Mouse (Mus musculus): ENCODE data around the gene Bfsp1. TPM values are rescaled to one million over a fixed set of nuclear protein-coding genes. Genes with fewer than 3 reads are reported as not detected.

Bfsp1 gene
- total and polyA plus RNA-seq, 3 experiments: 2.7 to 3.4 TPM; not detected in 1

DNA sequence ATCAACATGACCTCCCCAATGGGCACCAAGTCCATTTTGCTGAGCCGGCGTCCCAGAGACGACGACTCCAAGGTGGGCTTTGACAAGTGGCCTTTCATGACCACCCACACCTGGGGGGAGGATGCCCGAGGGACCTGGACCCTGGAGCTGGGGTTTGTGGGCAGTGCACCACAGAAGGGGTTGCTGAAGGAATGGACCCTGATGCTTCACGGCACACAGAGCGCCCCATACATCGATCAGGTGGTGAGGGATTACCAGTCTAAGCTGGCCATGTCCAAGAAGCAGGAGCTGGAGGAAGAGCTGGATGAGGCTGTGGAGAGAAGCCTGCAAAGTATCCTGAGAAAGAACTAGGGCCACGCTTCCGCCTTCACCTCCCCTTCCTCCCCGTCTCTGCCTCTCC lies 49.5 kb downstream of the Bfsp1 start:
- Histone ChIP-seq H3K4me1 (ENCODE audit: control insufficient read depth in 1 of 2, insufficient read depth in 2 of 2, low read length in 2 of 2) (no peaks in the 10 kb centered on the region), H3K27me3 (ENCODE audit: control insufficient read depth in 1 of 2, insufficient read depth in 2 of 2, low read length in 2 of 2) (no peaks in the 10 kb centered on the region), H3K36me3 (ENCODE audit: control insufficient read depth in 1 of 2, insufficient read depth in 2 of 2, low read length in 2 of 2) (no peaks in the 10 kb centered on the region), H3K9me3 (replicated peaks; ENCODE audit: insufficient read depth, low read length) (no peaks in the 10 kb centered on the region), H3K27ac (ENCODE audit: control insufficient read depth, low read depth, low read length) (no peak overlapping the region), H3K79me2 (ENCODE audit: control insufficient read depth, insufficient read depth, low read length, poor library complexity) (no peaks in the 10 kb centered on the region), H3K4me3 (ENCODE audit: control insufficient read depth in 1 of 2, insufficient read depth in 1 of 2, low read depth in 2 of 2, low read length in 2 of 2) (no peak overlapping the region), H3K9ac (ENCODE audit: control insufficient read depth, low read depth, low read length, poor library complexity, severe bottlenecking) (no peak overlapping the region)
- no peak for DNase-seq (ENCODE audit: low read depth, low spot score)
- TF ChIP-seq NELFE (IDR thresholded peaks at IDR 0.05; ENCODE audit: low read depth, low read length) (no peak), MYB (IDR thresholded peaks at IDR 0.05; ENCODE audit: low read depth, low read length) (no peak), GABPA (IDR thresholded peaks at IDR 0.05; ENCODE audit: low read depth, low read length) (no peak), MAFK (IDR thresholded peaks at IDR 0.05; ENCODE audit: borderline replicate concordance, low read depth, low read length) (no peak), NRF1 (IDR thresholded peaks at IDR 0.05; ENCODE audit: insufficient read depth, low read depth, low read length, poor library complexity, severe bottlenecking) (no peak), ETS1 (IDR thresholded peaks at IDR 0.05; ENCODE audit: low read depth, low read length) (no peak), MEF2A (IDR thresholded peaks at IDR 0.05; ENCODE audit: extremely low read depth, insufficient replicate concordance, low read depth, low read length, poor library complexity, severe bottlenecking) (no peak), ZKSCAN1 (IDR thresholded peaks at IDR 0.05; ENCODE audit: low read depth, low read length) (no peak), USF1 (IDR thresholded peaks at IDR 0.05; ENCODE audit: low read depth, low read length) (no peak), BHLHE40 (IDR thresholded peaks at IDR 0.05; ENCODE audit: borderline replicate concordance, low read depth, low read length) (no peak)

DNA sequence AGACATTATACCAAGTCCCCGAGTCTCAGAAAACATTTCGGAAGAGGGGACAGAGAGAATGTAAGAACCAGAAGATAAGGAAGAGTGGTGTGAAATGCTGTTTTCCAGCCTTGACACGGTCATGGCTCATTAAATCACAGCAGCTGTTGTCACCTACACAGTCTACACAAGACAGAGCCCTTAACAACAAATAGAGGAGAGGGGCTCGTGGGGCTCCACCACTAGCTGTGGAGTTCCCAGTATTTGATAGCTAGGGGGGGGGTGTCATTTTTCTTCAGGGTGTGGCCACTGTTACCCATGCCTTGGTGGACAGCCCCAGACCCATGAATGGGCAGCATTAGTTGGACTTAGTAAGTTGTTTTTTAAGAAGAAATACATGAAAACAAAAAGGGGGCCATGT lies 50.7 kb downstream of the Bfsp1 start:
- Histone ChIP-seq H3K36me3 (ENCODE audit: control insufficient read depth in 1 of 2, insufficient read depth in 2 of 2, low read length in 2 of 2) (no peaks in the 10 kb centered on the region), H3K9me3 (replicated peaks; ENCODE audit: insufficient read depth, low read length) (no peaks in the 10 kb centered on the region), H3K9ac (ENCODE audit: control insufficient read depth, low read depth, low read length, poor library complexity, severe bottlenecking) (no peak overlapping the region), H3K27me3 (ENCODE audit: control insufficient read depth in 1 of 2, insufficient read depth in 2 of 2, low read length in 2 of 2) (no peaks in the 10 kb centered on the region), H3K4me1 (ENCODE audit: control insufficient read depth in 1 of 2, insufficient read depth in 2 of 2, low read length in 2 of 2) (no peaks in the 10 kb centered on the region), H3K79me2 (ENCODE audit: control insufficient read depth, insufficient read depth, low read length, poor library complexity) (no peaks in the 10 kb centered on the region), H3K27ac (ENCODE audit: control insufficient read depth, low read depth, low read length) (no peak overlapping the region), H3K4me3 (ENCODE audit: control insufficient read depth in 1 of 2, insufficient read depth in 1 of 2, low read depth in 2 of 2, low read length in 2 of 2) (no peak overlapping the region)
- TF ChIP-seq TBP (IDR thresholded peaks at IDR 0.05; ENCODE audit: low read depth, low read length) (no peak), HCFC1 (IDR thresholded peaks at IDR 0.05; ENCODE audit: low read depth, low read length) (no peak), ELF1 (IDR thresholded peaks at IDR 0.05; ENCODE audit: low read depth, low read length) (no peak), GATA1 (IDR thresholded peaks at IDR 0.05; ENCODE audit: low read depth, low read length) (no peak), CTCF (IDR thresholded peaks at IDR 0.05 in 2 of 3, conservative IDR thresholded peaks at IDR 0.05 in 1 of 3; ENCODE audit: control insufficient read depth in 1 of 3, insufficient read depth in 1 of 3, low read depth in 2 of 3, low read length in 3 of 3, poor library complexity in 1 of 3, severe bottlenecking in 1 of 3) (no peak), USF2 (IDR thresholded peaks at IDR 0.05; ENCODE audit: borderline replicate concordance in 1 of 2, insufficient read depth in 1 of 2, low read depth in 1 of 2, low read length in 2 of 2) (no peak), SIN3A (IDR thresholded peaks at IDR 0.05; ENCODE audit: low read length) (no peak), EP300 (IDR thresholded peaks at IDR 0.05; ENCODE audit: low read depth in 1 of 2, low read length in 2 of 2) (no peak), POLR2AphosphoS2 (IDR thresholded peaks at IDR 0.05; ENCODE audit: low read length) (no peak), E2F4 (IDR thresholded peaks at IDR 0.05; ENCODE audit: borderline replicate concordance, low read depth, low read length) (no peak)
- DNase-seq (ENCODE audit: low read depth, low spot score): no peak
